In the genomic region with DNA sequence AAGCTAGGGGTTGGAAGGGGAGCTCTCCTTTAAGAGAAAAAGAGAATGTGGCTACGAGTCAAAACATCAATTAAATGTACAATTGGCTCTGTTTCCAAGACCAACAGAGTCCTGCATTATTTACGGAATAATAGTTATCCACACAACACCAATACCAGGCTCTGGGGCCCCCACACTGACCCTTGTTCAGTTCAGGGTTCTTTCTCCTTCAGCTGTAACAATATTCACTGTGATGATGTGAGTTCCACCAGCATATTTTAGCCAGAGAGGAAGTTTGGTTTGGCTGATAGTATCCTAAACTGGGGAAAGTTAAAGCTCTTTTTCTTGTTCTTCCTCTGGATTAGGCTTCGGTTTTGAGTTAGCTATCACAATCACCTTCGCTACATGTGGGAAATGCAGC, we compare ENCODE assay signal across 14 mouse cellular contexts.
DNase-seq lines count a peak whose midpoint lies in the region; ATAC-seq and TF ChIP-seq lines count a peak whose summit lies in the region.
"Had no signal": no experiment of that assay in that cellular context is flagged by ENCODE, and none has a peak within 500 bp of the region (broad histone marks: within the 10 kb centered on the region; RNA-seq: fewer than 3 reads in every experiment).

No protein-coding gene starts in this region.

- H3K27me3 ChIP-seq in hindbrain, postnatal 0 days (ENCODE audit: insufficient read depth, low read length) = no peaks in the 10 kb centered on the region
- H3K27me3 ChIP-seq in hindbrain, embryonic 13.5 days = no peaks in the 10 kb centered on the region
- H3K27me3 ChIP-seq in embryonic facial prominence, embryonic 15.5 days = no peaks in the 10 kb centered on the region
- H3K27me3 ChIP-seq: limb, embryonic 15.5 days had no signal

- no peaks in the 10 kb centered on the region for H3K36me3 ChIP-seq in hindbrain, postnatal 0 days (ENCODE audit: insufficient read depth, low read length)
- H3K36me3 ChIP-seq in hindbrain, embryonic 13.5 days = no peaks in the 10 kb centered on the region
- no peaks in the 10 kb centered on the region for H3K36me3 ChIP-seq in embryonic facial prominence, embryonic 15.5 days
- H3K36me3 ChIP-seq: limb, embryonic 15.5 days had no signal

- 0 out of 2 replicates have a peak overlapping the region, but pooled peaks have one; percentile 17 for H3K4me2 ChIP-seq in hindbrain, postnatal 0 days (ENCODE audit: low read depth, low read length)
- H3K4me2 ChIP-seq in hindbrain, embryonic 13.5 days = no peak overlapping the region
- no peak overlapping the region for H3K4me2 ChIP-seq in embryonic facial prominence, embryonic 15.5 days (replicated peaks)

- intact Hi-C loops in gastrocnemius, adult 2 months (cut with DNase I) = no loop called here
- intact Hi-C loops in gastrocnemius, postnatal 14 days (cut with DNase I; ENCODE audit: low total_unique reads) = no loop called here

- H3K27ac ChIP-seq in gastrocnemius, adult 2 months = peak overlapping the region; percentile 78
- no peak overlapping the region; the same call in 1 of the 2 replicates for H3K27ac ChIP-seq in hindbrain, postnatal 0 days
- no peak overlapping the region for H3K27ac ChIP-seq in hindbrain, embryonic 13.5 days
- peak overlapping the region; percentile 67 for H3K27ac ChIP-seq in embryonic facial prominence, embryonic 15.5 days (replicated peaks)
- H3K27ac ChIP-seq: forebrain, embryonic 13.5 days had no signal

- WGBS in hindbrain, postnatal 0 days = 47% methylated on average over 4 of the region's 4 CpGs
- WGBS in hindbrain, embryonic 13.5 days = 68% methylated on average over 4 of the region's 4 CpGs
- WGBS in embryonic facial prominence, embryonic 15.5 days = 57% methylated on average over 4 of the region's 4 CpGs

- H3K9me3 ChIP-seq in hindbrain, postnatal 0 days (ENCODE audit: low read length) = no peaks in the 10 kb centered on the region
- no peaks in the 10 kb centered on the region for H3K9me3 ChIP-seq in hindbrain, embryonic 13.5 days
- no peaks in the 10 kb centered on the region for H3K9me3 ChIP-seq in embryonic facial prominence, embryonic 15.5 days (replicated peaks)
- H3K9me3 ChIP-seq: forebrain, embryonic 13.5 days; limb, embryonic 15.5 days had no signal

- ATAC-seq in hindbrain, postnatal 0 days = no peak
- no peak for ATAC-seq in hindbrain, embryonic 13.5 days (ENCODE audit: low FRiP score)
- ATAC-seq in embryonic facial prominence, embryonic 15.5 days (ENCODE audit: insufficient number of reproducible peaks, low FRiP score, low TSS enrichment, low read depth) = no peak
- ATAC-seq: midbrain, embryonic 16.5 days had no signal

- TF ChIP-seq CTCF in gastrocnemius, adult 2 months (IDR thresholded peaks at IDR 0.05) = no peak
- TF ChIP-seq CTCF in hindbrain, postnatal 0 days (IDR thresholded peaks at IDR 0.05; ENCODE audit: low read depth) = no peak

- no peak overlapping the region for H3K4me3 ChIP-seq in gastrocnemius, adult 2 months
- H3K4me3 ChIP-seq in hindbrain, postnatal 0 days (ENCODE audit: low read length) = no peak overlapping the region
- H3K4me3 ChIP-seq in hindbrain, embryonic 13.5 days = no peak overlapping the region
- no peak overlapping the region for H3K4me3 ChIP-seq in embryonic facial prominence, embryonic 15.5 days (replicated peaks)
- H3K4me3 ChIP-seq: forebrain, embryonic 13.5 days; limb, embryonic 15.5 days had no signal

- peaks cover 7% of the 10 kb centered on the region; the same call in 1 of the 2 replicates for H3K4me1 ChIP-seq in hindbrain, postnatal 0 days (ENCODE audit: insufficient read depth, low read length)
- peaks cover 15% of the 10 kb centered on the region for H3K4me1 ChIP-seq in hindbrain, embryonic 13.5 days (replicated peaks)
- peaks cover 35% of the 10 kb centered on the region for H3K4me1 ChIP-seq in embryonic facial prominence, embryonic 15.5 days

- H3K9ac ChIP-seq in hindbrain, postnatal 0 days (replicated peaks; ENCODE audit: low read length) = no peak overlapping the region
- H3K9ac ChIP-seq in hindbrain, embryonic 13.5 days = no peak overlapping the region
- H3K9ac ChIP-seq in embryonic facial prominence, embryonic 15.5 days = no peak overlapping the region
- H3K9ac ChIP-seq: forebrain, embryonic 13.5 days; limb, embryonic 15.5 days had no signal

- DNase-seq in gastrocnemius, adult 2 months = no peak
- DNase-seq in gastrocnemius, postnatal 14 days = no peak
- DNase-seq in hindbrain, postnatal 0 days (ENCODE audit: low spot score) = peak; percentile 32
- DNase-seq in Muller cell, postnatal 12 days (ENCODE audit: inconsistent ontology term) = peak; percentile 11
- DNase-seq in right cerebral cortex, adult 2 months (ENCODE audit: low spot score in 2 of 2) = no peak
- DNase-seq: B cell, adult 2 months; cerebellum, adult 8-10 months; spleen, adult 18-20 months; thymus, adult 18-20 months had no signal

Comparison
In these comparisons a context has a peak if more than half of its experiments do, and no peak if none do; other contexts are left out.
1. DNase-seq: peak in hindbrain, postnatal 0 days (single experiment) and Muller cell, postnatal 12 days (single experiment); none in gastrocnemius, adult 2 months (single experiment), gastrocnemius, postnatal 14 days (single experiment) and right cerebral cortex, adult 2 months (0 of 2).
2. H3K27ac ChIP-seq: peak in gastrocnemius, adult 2 months (single experiment) and embryonic facial prominence, embryonic 15.5 days (single experiment); none in hindbrain, postnatal 0 days (single experiment) and hindbrain, embryonic 13.5 days (single experiment).